8 mouse cellular contexts compared by ENCODE assay signal in the genomic region with DNA sequence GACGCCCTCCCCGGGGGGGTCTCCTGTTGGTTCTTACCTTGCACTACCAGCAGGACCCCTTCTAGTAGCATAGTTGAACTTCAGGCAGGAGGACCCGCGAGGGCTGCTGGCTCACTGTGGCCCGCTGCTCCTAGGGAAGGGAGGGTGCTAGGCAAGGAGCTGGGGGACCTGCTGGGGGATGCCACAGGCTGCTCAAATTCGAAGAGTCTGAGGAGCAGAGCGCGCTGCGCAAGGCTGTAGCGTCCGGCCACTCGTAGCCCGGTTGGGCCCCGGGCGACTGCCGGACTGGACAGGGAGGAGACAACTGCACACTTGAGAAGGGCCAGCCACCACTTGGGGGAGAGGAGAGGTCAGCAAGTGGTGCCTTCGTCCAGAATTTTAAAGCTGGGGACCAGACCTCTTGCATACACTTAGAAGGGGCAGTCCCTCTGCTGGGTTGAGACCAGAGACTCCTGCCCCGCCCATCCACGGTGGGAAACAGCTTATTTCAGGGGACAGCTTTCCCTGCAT. TPM values are rescaled to one million over a fixed set of nuclear protein-coding genes. Genes with fewer than 3 reads are reported as not detected.
DNase-seq lines count a peak whose midpoint lies in the region; ATAC-seq and TF ChIP-seq lines count a peak whose summit lies in the region.

Mamdc2 (minus strand) TSS at position 455 of the 510 bp plus-strand sequence.

- peak; percentile 45 to 49 for DNase-seq in right cerebral cortex, postnatal 10 days (ENCODE audit: low spot score in 2 of 2)
- no peak for DNase-seq in right cerebral cortex, postnatal 36 days (ENCODE audit: low spot score in 2 of 2)
- DNase-seq in intestine, embryonic 14.5 days (ENCODE audit: low spot score): peak; percentile 69
- peak; percentile 57 for DNase-seq in lung, embryonic 14.5 days
- no peak for DNase-seq in spleen, postnatal 14 days (ENCODE audit: low spot score in 2 of 2)

- no peaks in the 10 kb centered on the region; the same call in 1 of the 2 replicates for H3K9me3 ChIP-seq in forebrain, embryonic 15.5 days
- H3K9me3 ChIP-seq in intestine, embryonic 14.5 days (ENCODE audit: control insufficient read depth, low read length): peaks cover 5% of the 10 kb centered on the region; the same call in 1 of the 2 replicates
- H3K9me3 ChIP-seq in lung, embryonic 14.5 days (ENCODE audit: low read depth, low read length): 0 out of 2 replicates have a peak, but pooled peaks cover 3% of the 10 kb centered on the region
- no peaks in the 10 kb centered on the region for H3K9me3 ChIP-seq in neural tube, embryonic 14.5 days (ENCODE audit: control insufficient read depth, low read length)

- no peaks in the 10 kb centered on the region for H3K36me3 ChIP-seq in forebrain, embryonic 15.5 days
- no peaks in the 10 kb centered on the region for H3K36me3 ChIP-seq in intestine, embryonic 14.5 days (ENCODE audit: control insufficient read depth, insufficient read depth, low read length)
- no peaks in the 10 kb centered on the region for H3K36me3 ChIP-seq in lung, embryonic 14.5 days (ENCODE audit: insufficient read depth)
- no peaks in the 10 kb centered on the region for H3K36me3 ChIP-seq in neural tube, embryonic 14.5 days (ENCODE audit: control insufficient read depth, insufficient read depth, low read length)

- peak within 1 kb of the TSS; percentile 51 for H3K4me3 ChIP-seq in brown adipose tissue, adult 24 weeks (ENCODE audit: insufficient read depth, low read depth, low read length)
- peak within 1 kb of the TSS; percentile 37 for H3K4me3 ChIP-seq in forebrain, embryonic 15.5 days
- H3K4me3 ChIP-seq in intestine, embryonic 14.5 days (ENCODE audit: low read depth, low read length): peak within 1 kb of the TSS; percentile 48
- H3K4me3 ChIP-seq in lung, embryonic 14.5 days (ENCODE audit: low read depth, low read length): peak within 1 kb of the TSS; percentile 45
- H3K4me3 ChIP-seq in neural tube, embryonic 14.5 days (ENCODE audit: low read depth, low read length): peak within 1 kb of the TSS; percentile 30

- no peak for TF ChIP-seq CTCF in lung, embryonic 14.5 days (IDR thresholded peaks at IDR 0.05; ENCODE audit: low read depth)

- 1% methylated on average over 19 of the region's 19 CpGs for WGBS in forebrain, embryonic 15.5 days
- under 1% methylated on average over 19 of the region's 19 CpGs for WGBS in intestine, embryonic 14.5 days
- 2% methylated on average over 19 of the region's 19 CpGs for WGBS in lung, embryonic 14.5 days
- WGBS in neural tube, embryonic 14.5 days: 0% methylated on average over 19 of the region's 19 CpGs

- H3K4me1 ChIP-seq in brown adipose tissue, adult 24 weeks (ENCODE audit: control insufficient read depth, insufficient read depth, insufficient read length, low read length): no peaks in the 10 kb centered on the region
- H3K4me1 ChIP-seq in forebrain, embryonic 15.5 days: peaks cover 17% of the 10 kb centered on the region
- H3K4me1 ChIP-seq in intestine, embryonic 14.5 days (replicated peaks; ENCODE audit: control insufficient read depth, insufficient read depth, low read length): peaks cover 4% of the 10 kb centered on the region; the same call in 1 of the 2 replicates
- 0 out of 2 replicates have a peak, but pooled peaks cover 2% of the 10 kb centered on the region for H3K4me1 ChIP-seq in lung, embryonic 14.5 days (ENCODE audit: insufficient read depth)
- peaks cover 7% of the 10 kb centered on the region; the same call in 1 of the 2 replicates for H3K4me1 ChIP-seq in neural tube, embryonic 14.5 days (ENCODE audit: control insufficient read depth, insufficient read depth, low read length)

- H3K27me3 ChIP-seq in forebrain, embryonic 15.5 days: no peaks in the 10 kb centered on the region
- no peaks in the 10 kb centered on the region for H3K27me3 ChIP-seq in intestine, embryonic 14.5 days (replicated peaks; ENCODE audit: control insufficient read depth, insufficient read depth, low read length)
- no peaks in the 10 kb centered on the region for H3K27me3 ChIP-seq in lung, embryonic 14.5 days (ENCODE audit: insufficient read depth, low read length)
- 0 out of 2 replicates have a peak, but pooled peaks cover 2% of the 10 kb centered on the region for H3K27me3 ChIP-seq in neural tube, embryonic 14.5 days (ENCODE audit: control insufficient read depth, insufficient read depth, low read length)

- H3K27ac ChIP-seq in brown adipose tissue, adult 24 weeks (replicated peaks; ENCODE audit: low read depth, low read length): no peak within 1 kb of the TSS
- no peak within 1 kb of the TSS for H3K27ac ChIP-seq in forebrain, embryonic 15.5 days (replicated peaks)
- no peak within 1 kb of the TSS for H3K27ac ChIP-seq in intestine, embryonic 14.5 days (ENCODE audit: low read depth)
- H3K27ac ChIP-seq in lung, embryonic 14.5 days (ENCODE audit: low read depth): no peak within 1 kb of the TSS
- no peak within 1 kb of the TSS for H3K27ac ChIP-seq in neural tube, embryonic 14.5 days (ENCODE audit: low read depth, low read length)

- peak within 1 kb of the TSS; percentile 82 for H3K4me2 ChIP-seq in forebrain, embryonic 15.5 days (replicated peaks)
- H3K4me2 ChIP-seq in intestine, embryonic 14.5 days (ENCODE audit: low read length): peak within 1 kb of the TSS; percentile 97
- H3K4me2 ChIP-seq in lung, embryonic 14.5 days: peak within 1 kb of the TSS; percentile 98
- peak within 1 kb of the TSS; percentile 81 for H3K4me2 ChIP-seq in neural tube, embryonic 14.5 days (ENCODE audit: low read depth, low read length)

- peak; percentile 73 for ATAC-seq in forebrain, embryonic 15.5 days (replicated peaks)
- ATAC-seq in intestine, embryonic 14.5 days (replicated peaks; ENCODE audit: low FRiP score, low TSS enrichment, low read depth): peak; percentile 43; the same call in 1 of the 2 replicates
- ATAC-seq in lung, embryonic 14.5 days (ENCODE audit: insufficient read depth): peak; percentile 61
- peak; percentile 74; the same call in 1 of the 2 replicates for ATAC-seq in neural tube, embryonic 14.5 days (ENCODE audit: low read depth)

- peak within 1 kb of the TSS; percentile 19 for H3K9ac ChIP-seq in forebrain, embryonic 15.5 days (replicated peaks)
- H3K9ac ChIP-seq in intestine, embryonic 14.5 days (ENCODE audit: low read length): peak within 1 kb of the TSS; percentile 29
- peak within 1 kb of the TSS; percentile 49 for H3K9ac ChIP-seq in lung, embryonic 14.5 days
- H3K9ac ChIP-seq in neural tube, embryonic 14.5 days (replicated peaks; ENCODE audit: low read depth, low read length): 0 out of 2 replicates have a peak within 1 kb of the TSS, but pooled peaks have one; percentile 8

RNA-seq across cellular contexts. Expression of gene Mamdc2, which starts in this region (rescaled TPM):
- polyA plus RNA-seq in brown adipose tissue, adult 24 weeks (2012; ENCODE audit: insufficient read depth, insufficient read length, missing spikeins): 2.2 TPM in 2 replicates
- 0.95 and 1.2 TPM in 2 replicates for polyA plus RNA-seq in forebrain, embryonic 15.5 days (2015; fragmentation: Nextera tagmentation; extraction: Ambion mirVana)
- polyA plus RNA-seq in intestine, embryonic 14.5 days (2014; fragmentation: Nextera tagmentation; extraction: Ambion mirVana): 2.7 and 3.6 TPM in 2 replicates
- polyA plus RNA-seq in lung, embryonic 14.5 days (2014; fragmentation: Nextera tagmentation; extraction: Ambion mirVana): 3.1 and 3.8 TPM in 2 replicates
- 1.1 and 1.6 TPM in 2 replicates for polyA plus RNA-seq in neural tube, embryonic 14.5 days (2014; fragmentation: Nextera tagmentation; extraction: Ambion mirVana)

Comparison
In these comparisons a context has a peak if more than half of its experiments do, and no peak if none do; other contexts are left out.
1. DNase-seq: peak in right cerebral cortex, postnatal 10 days (2 of 2), intestine, embryonic 14.5 days (single experiment) and lung, embryonic 14.5 days (single experiment); none in right cerebral cortex, postnatal 36 days (0 of 2) and spleen, postnatal 14 days (0 of 2).
2. Peak in every context shown above with its lines, with median percentiles within 50 percentile points of each other: H3K4me3 ChIP-seq, ATAC-seq, H3K4me2 ChIP-seq and H3K9ac ChIP-seq.